Mouse (Mus musculus): ENCODE data around the gene Dda1.

DNA sequence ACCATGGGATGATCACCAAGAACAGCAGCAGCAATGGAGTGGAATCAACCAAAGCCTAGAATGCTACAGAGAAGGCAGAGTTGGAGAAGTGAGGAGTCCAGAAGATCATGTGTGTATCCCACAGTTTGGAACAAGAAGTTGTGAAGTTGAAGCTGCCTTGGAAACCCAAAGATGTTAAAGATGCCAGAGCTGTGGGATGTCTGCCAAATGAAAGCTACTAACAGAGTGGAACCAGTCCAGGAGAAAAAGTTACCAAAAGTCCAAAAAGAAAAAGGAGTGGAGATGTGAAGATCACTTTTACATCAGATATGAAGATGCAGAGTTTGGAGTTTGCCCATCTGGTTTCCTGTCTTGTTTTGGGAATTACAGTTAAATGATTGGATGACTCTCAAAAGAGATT is 46.9 kb upstream of the Dda1 start:
- TF ChIP-seq EP300 (IDR thresholded peaks at IDR 0.05; ENCODE audit: low read depth) (no peak), CTCF (IDR thresholded peaks at IDR 0.05; ENCODE audit: low read depth) (no peak)

Data from liver, embryonic 14.5 days (tissue).